Mouse (Mus musculus) G1E (cell line): ENCODE results near the gene Dock10.

Experiments
- CTCF ChIP-seq: IDR thresholded peaks from 2 replicates; pipeline ENCODE4 v1.5.1; 2012; ENCODE audit warnings: low read depth, low read length, inconsistent platforms, mixed read lengths
- GATA1 ChIP-seq: IDR thresholded peaks from 2 replicates; pipeline ENCODE4 v1.6.1; 2012; ENCODE audit warnings: borderline replicate concordance, low read length, inconsistent platforms, mixed read lengths
- POLR2AphosphoS5 ChIP-seq: IDR thresholded peaks from 2 replicates; pipeline ENCODE4 v1.6.1; 2012; ENCODE audit warnings: low read depth, low read length, inconsistent platforms; ENCODE audit not compliant: insufficient replicate concordance
- TAL1 ChIP-seq: conservative IDR thresholded peaks from 2 replicates; pipeline ENCODE4 v1.6.1; 2012; ENCODE audit warnings: low read depth, low read length, inconsistent platforms, mixed read lengths

GRCm38 (mm10) chr1:80765504-80765903 lies 7.2 kb upstream of the Dock10 start:
- TF ChIP-seq CTCF, result no peak
- TF ChIP-seq TAL1, result no peak
- no peak for TF ChIP-seq POLR2AphosphoS5
- no peak for TF ChIP-seq GATA1
